Mouse (Mus musculus): Measurements from ENCODE around the gene Ttc41. TPM values are rescaled to one million over a fixed set of nuclear protein-coding genes. Genes with fewer than 3 reads are reported as not detected.
A peak's percentile ranks its signal among the peaks of the same experiment; 100 is the strongest.

Ttc41 gene
- polyA plus RNA-seq, 1 experiment from 2014 or later = 2.0 TPM

DNA sequence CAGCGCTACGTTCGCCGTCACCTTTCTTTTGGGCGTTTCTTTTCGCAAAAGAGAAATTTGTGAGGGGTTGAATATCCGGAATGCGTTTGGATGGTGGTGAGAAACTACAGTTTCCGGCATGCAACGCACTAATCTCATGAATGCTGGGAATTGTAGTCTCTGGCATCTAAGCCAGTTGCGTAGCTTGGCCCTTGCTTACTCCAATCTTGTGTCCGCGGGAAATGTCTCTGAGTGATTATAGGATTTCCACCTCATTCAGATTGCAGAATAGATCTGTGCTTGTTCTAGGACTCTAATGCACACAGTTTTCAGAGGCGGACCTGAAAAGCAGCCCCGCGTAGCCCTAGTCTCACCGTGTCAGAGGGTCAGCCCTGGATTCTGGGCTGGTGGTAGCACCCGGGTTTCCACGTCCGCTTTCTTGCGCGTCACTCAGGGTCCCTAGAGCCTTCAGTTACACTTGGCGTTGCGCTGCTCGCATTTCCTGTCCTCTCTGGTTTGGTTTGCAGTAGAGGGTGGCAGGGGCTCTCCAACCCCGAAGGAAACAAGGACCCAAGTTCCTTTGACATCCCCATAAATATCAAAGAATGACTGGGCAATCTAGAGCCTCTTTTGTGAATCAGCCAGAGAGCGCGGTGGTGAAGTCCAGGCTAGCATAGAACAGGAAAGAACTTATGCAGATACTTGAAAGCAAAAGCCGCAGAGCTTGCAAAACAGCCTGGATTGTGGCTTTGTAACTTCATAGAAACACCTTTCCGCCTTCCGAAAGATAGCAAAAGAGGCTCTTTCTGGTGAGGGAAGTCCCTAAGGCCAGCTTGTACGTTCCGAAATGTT lies 526 bp downstream of the Ttc41 start:
- Histone ChIP-seq H3K36me3 (peaks cover 4% of the 10 kb centered on the region; the same call in 1 of the 2 replicates), H3K9ac (peak overlapping the region; percentile 57), H3K4me2 (replicated peaks) (peak overlapping the region; percentile 73), H3K4me1 (replicated peaks) (peaks cover 23% of the 10 kb centered on the region), H3K27me3 (replicated peaks) (no peaks in the 10 kb centered on the region), H3K9me3 (no peaks in the 10 kb centered on the region), H3K27ac (peak overlapping the region; percentile 95), H3K4me3 (replicated peaks) (peak overlapping the region; percentile 73)
- WGBS = 3% methylated on average over 33 of the region's 33 CpGs
- ATAC-seq = peak; percentile 90

DNA sequence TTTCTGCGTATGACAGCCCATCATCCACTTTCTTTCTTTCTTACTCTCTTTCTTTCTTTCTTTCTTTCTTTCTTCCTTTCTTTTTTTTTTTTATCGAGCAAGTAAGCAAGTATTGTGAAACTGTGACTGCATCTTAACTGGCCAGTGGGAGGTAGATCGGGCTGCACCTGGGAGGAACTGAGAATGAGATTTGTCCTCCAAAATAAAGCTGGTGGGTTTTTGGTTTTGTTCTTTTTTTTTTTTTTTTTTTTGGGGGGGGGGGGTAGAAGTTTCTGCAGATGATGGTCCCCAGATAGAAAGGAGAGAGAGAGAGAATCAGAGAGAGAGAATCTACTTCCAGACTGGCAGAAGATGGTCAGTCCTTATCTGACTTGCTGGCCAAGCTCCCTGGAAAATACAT lies 1.5 kb downstream of the Ttc41 start:
- Histone ChIP-seq H3K36me3 (no peaks in the 10 kb centered on the region), H3K27ac (no peak overlapping the region), H3K4me2 (replicated peaks) (peak overlapping the region; percentile 73), H3K4me3 (replicated peaks) (no peak overlapping the region), H3K27me3 (replicated peaks) (no peaks in the 10 kb centered on the region), H3K9ac (no peak overlapping the region), H3K4me1 (replicated peaks) (peaks cover 19% of the 10 kb centered on the region), H3K9me3 (no peaks in the 10 kb centered on the region)
- ATAC-seq = no peak
- 82% methylated on average over 3 of the region's 3 CpGs for WGBS

DNA sequence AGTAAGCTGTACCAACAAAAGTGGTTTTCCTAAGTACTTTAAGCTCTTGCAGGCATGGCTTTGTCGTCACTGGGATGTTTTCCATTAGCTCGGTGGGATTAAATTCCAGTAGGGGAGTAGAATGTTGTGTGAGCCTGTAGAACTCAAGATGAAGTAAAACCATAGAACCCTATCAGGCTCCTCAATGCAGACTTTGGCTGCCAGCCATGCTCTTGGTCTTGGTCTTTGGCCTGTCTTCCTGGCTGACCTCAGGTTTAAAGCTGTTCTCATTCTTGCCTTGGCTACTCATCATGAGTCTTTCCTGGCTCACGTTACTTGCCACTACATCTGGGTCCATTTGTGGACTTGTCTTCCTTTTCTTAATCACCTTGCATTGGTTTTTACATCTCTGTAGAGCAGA lies 6.5 kb downstream of the Ttc41 start:
- Histone ChIP-seq H3K4me1 (replicated peaks) (no peaks in the 10 kb centered on the region), H3K4me3 (replicated peaks) (no peak overlapping the region), H3K4me2 (replicated peaks) (no peak overlapping the region), H3K36me3 (no peaks in the 10 kb centered on the region), H3K27ac (no peak overlapping the region), H3K27me3 (replicated peaks) (no peaks in the 10 kb centered on the region), H3K9ac (no peak overlapping the region), H3K9me3 (no peaks in the 10 kb centered on the region)
- 71% methylated on average over 3 of the region's 3 CpGs for WGBS
- no peak for ATAC-seq

DNA sequence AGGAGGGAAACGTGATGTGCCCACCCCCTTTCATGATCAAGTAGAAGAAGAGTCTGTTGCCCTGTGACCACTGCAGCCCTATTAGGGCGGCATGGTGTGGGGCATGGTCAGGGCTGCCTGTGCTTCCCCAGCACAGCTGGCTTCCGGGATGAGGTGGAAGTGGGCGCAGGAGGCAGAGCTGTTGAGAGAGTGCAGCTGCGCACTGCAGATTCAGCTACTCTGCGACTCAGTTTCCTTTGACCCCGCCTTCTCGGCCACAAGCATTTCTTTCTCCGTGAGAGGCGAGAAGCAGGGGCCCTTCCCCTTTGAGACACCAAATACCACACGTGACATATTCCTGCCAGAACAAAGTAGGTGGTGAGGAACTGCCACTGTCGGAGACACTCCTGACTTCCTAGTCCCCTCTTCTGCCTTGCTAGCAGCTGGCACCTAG lies 22.0 kb downstream of the Ttc41 start:
- Histone ChIP-seq H3K4me1 (replicated peaks) (no peaks in the 10 kb centered on the region; the same call in 1 of the 2 replicates), H3K9me3 (no peaks in the 10 kb centered on the region), H3K9ac (peak overlapping the region; percentile 27), H3K36me3 (no peaks in the 10 kb centered on the region), H3K27me3 (replicated peaks) (no peaks in the 10 kb centered on the region), H3K27ac (no peak overlapping the region), H3K4me2 (replicated peaks) (peak overlapping the region; percentile 66), H3K4me3 (replicated peaks) (peak overlapping the region; percentile 22)
- 2% methylated on average over 12 of the region's 12 CpGs for WGBS
- peak; percentile 78 for ATAC-seq

DNA sequence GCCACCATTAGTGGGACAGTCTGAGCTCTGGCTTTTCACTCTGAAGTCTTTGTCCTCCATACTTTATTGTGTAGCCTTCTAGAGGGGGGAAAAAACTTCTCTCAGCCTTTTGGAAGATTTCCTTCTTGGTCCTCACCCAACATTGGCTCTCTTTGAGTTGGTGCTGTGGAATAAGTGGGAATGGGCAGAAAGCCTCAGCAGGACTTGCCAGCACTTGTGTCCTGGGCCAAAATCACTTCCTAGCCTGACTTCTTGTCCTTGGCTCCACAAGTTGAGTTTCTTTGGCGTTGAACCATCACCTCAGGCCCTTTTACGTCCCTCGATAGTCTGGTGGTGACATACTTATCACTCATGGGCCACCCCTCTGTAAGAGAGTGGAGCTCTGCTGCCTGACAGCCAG lies 22.6 kb downstream of the Ttc41 start:
- H3K27ac ChIP-seq = no peak overlapping the region
- no peaks in the 10 kb centered on the region for H3K9me3 ChIP-seq
- 0 out of 2 replicates have a peak overlapping the region, but pooled peaks have one; percentile 27 for H3K9ac ChIP-seq
- H3K4me3 ChIP-seq (replicated peaks) = no peak overlapping the region
- no peak for ATAC-seq
- H3K4me2 ChIP-seq (replicated peaks) = peak overlapping the region; percentile 66
- H3K4me1 ChIP-seq (replicated peaks) = no peaks in the 10 kb centered on the region; the same call in 1 of the 2 replicates
- WGBS = 83% methylated on average over 3 of the region's 3 CpGs
- no peaks in the 10 kb centered on the region for H3K36me3 ChIP-seq
- no peaks in the 10 kb centered on the region for H3K27me3 ChIP-seq (replicated peaks)

DNA sequence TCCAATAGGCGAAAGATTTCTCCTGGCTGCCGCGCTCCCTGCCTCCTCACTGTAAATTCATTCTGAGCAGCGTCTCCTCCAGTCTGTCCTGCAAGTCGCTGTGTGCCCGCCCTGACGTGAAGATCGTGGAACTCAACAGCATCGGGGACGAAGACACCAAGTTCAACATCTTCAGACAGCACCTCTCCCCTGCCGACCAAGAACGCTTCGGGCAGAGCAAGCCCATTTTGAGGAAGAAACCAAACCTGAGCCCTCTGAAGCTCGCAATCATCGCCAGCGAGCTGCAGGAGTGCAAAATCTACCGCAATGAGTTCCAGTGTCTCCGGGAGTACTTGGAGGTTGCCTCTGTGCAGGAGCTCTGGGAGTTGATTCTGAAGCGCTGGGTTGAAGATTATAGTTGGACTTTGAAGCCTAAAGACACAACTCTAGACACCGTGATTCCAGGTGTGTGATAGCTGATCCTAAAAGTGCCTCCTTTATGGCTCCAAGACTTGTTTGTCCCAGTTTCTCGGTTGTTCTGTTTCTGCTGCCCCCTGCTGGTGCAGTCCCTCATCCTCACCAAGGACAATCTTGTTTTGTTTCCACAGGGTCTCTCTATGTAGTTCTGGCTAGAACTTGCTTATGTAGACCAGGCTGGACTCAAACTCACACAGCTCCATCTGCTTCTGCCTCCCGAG lies 25.4 kb downstream of the Ttc41 start:
- peak overlapping the region; percentile 41 for H3K4me3 ChIP-seq (replicated peaks)
- H3K27ac ChIP-seq = 0 out of 2 replicates have a peak overlapping the region, but pooled peaks have one; percentile 9
- H3K27me3 ChIP-seq (replicated peaks) = no peaks in the 10 kb centered on the region
- H3K4me1 ChIP-seq (replicated peaks) = no peaks in the 10 kb centered on the region; the same call in 1 of the 2 replicates
- peak overlapping the region; percentile 86 for H3K4me2 ChIP-seq (replicated peaks)
- ATAC-seq = peak; percentile 77
- no peaks in the 10 kb centered on the region for H3K9me3 ChIP-seq
- 8% methylated on average over 22 of the region's 22 CpGs for WGBS
- no peaks in the 10 kb centered on the region for H3K36me3 ChIP-seq
- H3K9ac ChIP-seq = peak overlapping the region; percentile 56

DNA sequence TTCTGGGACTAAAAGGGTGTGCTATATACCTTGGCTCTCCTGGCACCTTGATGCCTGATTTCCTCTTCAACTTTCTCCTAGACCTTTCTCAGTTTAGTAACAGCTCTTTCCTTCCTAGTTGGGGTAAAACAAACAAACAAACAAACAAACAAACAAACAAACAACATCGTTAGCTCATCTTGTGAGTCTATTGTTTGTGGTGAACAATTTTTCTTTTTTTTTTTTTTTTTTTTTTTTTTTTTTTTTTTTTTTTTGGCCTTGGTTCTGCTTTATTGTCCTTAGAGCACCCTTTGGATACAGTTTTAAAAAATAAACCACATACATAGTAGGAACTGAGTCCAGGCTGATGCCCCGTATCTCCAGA lies 25.9 kb downstream of the Ttc41 start:
- no peaks in the 10 kb centered on the region for H3K9me3 ChIP-seq
- no peak overlapping the region for H3K4me3 ChIP-seq (replicated peaks)
- H3K36me3 ChIP-seq = no peaks in the 10 kb centered on the region
- WGBS = 39% methylated on average over 2 of the region's 2 CpGs
- no peaks in the 10 kb centered on the region; the same call in 1 of the 2 replicates for H3K4me1 ChIP-seq (replicated peaks)
- no peak overlapping the region for H3K27ac ChIP-seq
- H3K9ac ChIP-seq = no peak overlapping the region
- no peaks in the 10 kb centered on the region for H3K27me3 ChIP-seq (replicated peaks)
- H3K4me2 ChIP-seq (replicated peaks) = 0 out of 2 replicates have a peak overlapping the region, but pooled peaks have one; percentile 86
- no peak for ATAC-seq

DNA sequence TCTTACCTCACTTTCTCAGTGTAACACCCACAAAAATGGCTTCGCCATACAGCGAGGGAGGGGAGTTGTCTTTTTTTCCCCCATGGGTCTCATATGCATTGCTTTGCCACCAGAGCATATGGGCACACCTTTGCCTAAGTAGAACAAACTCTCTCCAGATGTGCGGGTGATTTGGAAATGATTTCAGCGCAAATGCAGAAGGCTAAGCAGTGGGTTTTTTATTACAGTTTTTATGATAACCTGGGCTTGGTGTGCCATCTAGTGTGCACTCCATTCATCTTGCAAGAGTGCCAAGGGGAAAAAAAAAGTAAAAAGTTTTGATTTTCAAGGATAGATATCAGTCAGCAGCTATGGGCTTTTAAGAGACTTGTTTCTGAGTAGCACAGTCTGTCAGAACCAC lies 29.4 kb downstream of the Ttc41 start:
- Histone ChIP-seq H3K27ac (no peak overlapping the region), H3K27me3 (replicated peaks) (no peaks in the 10 kb centered on the region), H3K36me3 (no peaks in the 10 kb centered on the region), H3K9me3 (no peaks in the 10 kb centered on the region), H3K9ac (no peak overlapping the region), H3K4me3 (replicated peaks) (no peak overlapping the region), H3K4me1 (replicated peaks) (no peaks in the 10 kb centered on the region), H3K4me2 (replicated peaks) (no peak overlapping the region)
- no peak for ATAC-seq
- 89% methylated on average over 4 of the region's 4 CpGs for WGBS

DNA sequence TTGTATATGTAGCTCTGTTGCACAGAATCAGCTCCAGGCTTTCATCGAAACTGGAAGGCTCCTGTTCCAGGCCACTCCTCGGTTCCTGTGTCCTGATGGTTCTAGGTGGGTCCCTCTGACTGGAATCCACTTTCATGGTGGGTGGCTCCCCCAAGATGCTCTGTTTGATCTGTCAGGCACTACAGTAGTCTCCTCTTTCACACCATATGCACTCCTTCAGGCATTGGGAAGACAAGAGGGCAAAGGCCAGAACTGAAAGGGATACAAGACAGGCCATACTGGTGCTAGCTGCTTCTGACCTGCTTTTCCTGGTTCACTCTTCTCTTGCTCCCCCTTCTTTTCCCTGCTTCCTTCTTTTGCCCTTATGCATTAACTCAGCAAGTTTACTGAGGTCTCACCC lies 37.3 kb downstream of the Ttc41 start:
- Histone ChIP-seq H3K36me3 (no peaks in the 10 kb centered on the region), H3K27me3 (replicated peaks) (no peaks in the 10 kb centered on the region), H3K4me3 (replicated peaks) (no peak overlapping the region), H3K27ac (no peak overlapping the region), H3K9me3 (no peaks in the 10 kb centered on the region), H3K4me2 (replicated peaks) (no peak overlapping the region), H3K4me1 (replicated peaks) (no peaks in the 10 kb centered on the region), H3K9ac (no peak overlapping the region)
- WGBS = 90% methylated on average over 2 of the region's 2 CpGs
- no peak for ATAC-seq

DNA sequence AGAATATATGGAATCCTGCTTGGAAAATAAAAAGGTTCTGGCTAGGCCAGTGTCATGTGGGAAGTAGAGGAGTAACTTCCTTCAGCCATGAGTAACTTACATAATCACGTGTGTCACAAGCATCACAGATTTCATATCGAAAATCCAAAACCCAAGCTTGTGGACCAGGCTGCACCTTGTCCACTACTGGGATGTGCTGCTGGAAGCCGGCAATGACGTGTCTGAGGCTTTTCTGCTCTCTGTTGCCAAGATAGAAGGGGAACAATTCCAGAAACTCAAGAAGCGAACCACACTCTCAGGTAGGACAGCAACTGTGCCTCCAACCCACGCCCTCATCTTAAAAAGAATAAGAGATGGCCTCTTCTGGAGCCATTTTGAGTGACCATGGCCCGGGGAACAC lies 38.7 kb downstream of the Ttc41 start:
- Histone ChIP-seq H3K9ac (no peak overlapping the region), H3K36me3 (no peaks in the 10 kb centered on the region), H3K27ac (no peak overlapping the region), H3K27me3 (replicated peaks) (no peaks in the 10 kb centered on the region), H3K4me3 (replicated peaks) (no peak overlapping the region), H3K4me1 (replicated peaks) (no peaks in the 10 kb centered on the region), H3K4me2 (replicated peaks) (no peak overlapping the region), H3K9me3 (no peaks in the 10 kb centered on the region)
- no peak for ATAC-seq
- 90% methylated on average over 7 of the region's 7 CpGs for WGBS

DNA sequence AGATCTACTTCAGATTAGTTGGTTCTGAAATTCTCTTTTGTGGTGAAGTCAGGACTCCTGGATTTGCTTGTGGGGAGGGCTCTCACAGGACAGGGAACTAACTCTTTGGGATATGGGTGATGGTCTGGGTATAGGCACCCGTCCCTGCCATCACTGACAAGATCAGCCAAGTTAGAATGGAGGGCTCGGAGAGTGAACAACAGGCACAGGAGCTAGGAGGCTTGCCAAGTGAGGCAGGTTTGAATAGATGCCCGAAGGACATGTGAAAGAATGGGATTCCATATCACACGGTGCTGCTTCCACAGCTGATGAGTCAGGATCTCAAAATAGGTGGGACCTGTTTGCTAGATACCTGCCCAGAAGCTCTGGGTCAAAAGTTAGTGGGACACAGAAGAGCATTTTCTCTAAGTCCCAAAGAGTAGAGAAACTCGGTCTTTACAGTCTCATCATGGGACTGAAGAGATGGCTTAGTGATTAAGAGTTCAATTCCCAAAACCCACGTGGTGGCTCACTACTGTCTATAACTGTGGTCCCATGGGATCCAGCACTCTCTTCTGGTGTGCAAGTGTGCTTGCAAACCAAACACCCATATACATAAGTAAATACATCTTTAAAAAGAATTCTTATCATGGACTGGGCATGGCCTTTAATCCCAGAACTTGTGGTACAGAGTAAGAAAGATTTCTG lies 50.3 kb downstream of the Ttc41 start:
- no peaks in the 10 kb centered on the region for H3K4me1 ChIP-seq (replicated peaks)
- no peak overlapping the region for H3K27ac ChIP-seq
- H3K9ac ChIP-seq = no peak overlapping the region
- 85% methylated on average over 6 of the region's 6 CpGs for WGBS
- H3K36me3 ChIP-seq = no peaks in the 10 kb centered on the region
- H3K4me2 ChIP-seq (replicated peaks) = no peak overlapping the region
- H3K9me3 ChIP-seq = no peaks in the 10 kb centered on the region
- ATAC-seq = no peak
- no peak overlapping the region for H3K4me3 ChIP-seq (replicated peaks)
- no peaks in the 10 kb centered on the region for H3K27me3 ChIP-seq (replicated peaks)

DNA sequence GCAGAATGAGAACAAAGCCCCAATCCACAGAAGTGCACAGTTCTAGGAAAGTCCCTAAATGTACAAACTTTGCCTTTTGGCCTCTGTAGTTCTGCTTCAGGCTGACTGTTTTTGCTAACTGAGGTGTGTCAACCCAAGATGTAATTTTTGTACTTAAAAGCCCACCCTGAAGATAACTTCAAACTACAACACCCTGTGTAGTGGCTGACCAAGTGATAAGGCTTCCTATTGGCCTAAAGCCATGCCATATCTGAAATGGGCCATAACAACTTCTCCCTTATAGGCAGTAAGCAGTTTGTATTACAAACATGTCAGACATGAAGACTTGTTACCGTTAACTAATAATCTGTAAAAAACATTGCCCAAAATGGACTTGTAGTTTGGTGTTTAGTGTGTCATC lies 52.1 kb downstream of the Ttc41 start:
- 86% methylated on average over 1 of the region's 1 CpGs for WGBS
- no peak overlapping the region for H3K4me2 ChIP-seq (replicated peaks)
- H3K4me3 ChIP-seq (replicated peaks) = no peak overlapping the region
- no peaks in the 10 kb centered on the region for H3K27me3 ChIP-seq (replicated peaks)
- H3K9me3 ChIP-seq = no peaks in the 10 kb centered on the region
- H3K9ac ChIP-seq = no peak overlapping the region
- H3K4me1 ChIP-seq (replicated peaks) = no peaks in the 10 kb centered on the region
- H3K27ac ChIP-seq = no peak overlapping the region
- no peak for ATAC-seq
- no peaks in the 10 kb centered on the region for H3K36me3 ChIP-seq
